Mouse (Mus musculus): ENCODE results near the gene Kcnc3. TPM values are rescaled to one million over a fixed set of nuclear protein-coding genes. Genes with fewer than 3 reads are reported as not detected.

Gene Kcnc3
- polyA plus RNA-seq, 1 experiment from 2014 or later = not detected

DNA sequence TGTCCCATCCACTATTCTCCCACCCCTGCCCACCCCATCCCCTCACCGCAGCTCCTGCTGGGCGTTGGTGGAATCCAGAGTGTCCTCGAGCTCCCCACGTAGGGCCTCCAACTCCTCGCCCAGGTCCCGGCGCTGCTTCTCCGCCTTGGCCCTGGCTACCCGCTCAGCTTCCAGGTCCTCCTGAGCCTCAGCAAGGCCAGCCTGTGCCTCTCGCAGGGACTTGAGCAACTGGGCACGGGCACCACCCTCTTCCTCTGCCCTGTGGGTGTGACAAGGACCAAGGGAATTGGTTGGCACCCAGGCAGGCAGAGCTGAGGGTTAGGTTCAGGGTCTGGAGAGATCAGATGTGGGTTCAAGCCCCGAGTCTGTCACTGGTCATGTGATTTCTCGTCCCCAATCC lies 36.5 kb downstream of the Kcnc3 start:
- Histone ChIP-seq H3K4me2 (ENCODE audit: low read length) (no peak overlapping the region), H3K4me1 (ENCODE audit: control insufficient read depth in 2 of 2, insufficient read depth in 2 of 2, low read length in 2 of 2) (no peaks in the 10 kb centered on the region), H3K9me3 (ENCODE audit: control insufficient read depth, low read length) (no peaks in the 10 kb centered on the region), H3K27ac (replicated peaks in 1 of 2; ENCODE audit: control insufficient read depth in 1 of 2, insufficient read depth in 1 of 2, low read depth in 2 of 2, low read length in 2 of 2) (no peak overlapping the region), H3K4me3 (ENCODE audit: control insufficient read depth in 1 of 2, insufficient read depth in 1 of 2, low read depth in 1 of 2, low read length in 2 of 2) (no peak overlapping the region), H3K36me3 (ENCODE audit: control insufficient read depth, insufficient read depth, low read length) (no peaks in the 10 kb centered on the region), H3K27me3 (ENCODE audit: control insufficient read depth, insufficient read depth, low read length) (peaks cover 6% of the 10 kb centered on the region; the same call in 1 of the 2 replicates), H3K9ac (ENCODE audit: low read length) (no peak overlapping the region)
- no peak for ATAC-seq (ENCODE audit: insufficient number of reproducible peaks, insufficient read depth, low FRiP score, low read depth)
- WGBS = 77% methylated on average over 13 of the region's 13 CpGs

DNA sequence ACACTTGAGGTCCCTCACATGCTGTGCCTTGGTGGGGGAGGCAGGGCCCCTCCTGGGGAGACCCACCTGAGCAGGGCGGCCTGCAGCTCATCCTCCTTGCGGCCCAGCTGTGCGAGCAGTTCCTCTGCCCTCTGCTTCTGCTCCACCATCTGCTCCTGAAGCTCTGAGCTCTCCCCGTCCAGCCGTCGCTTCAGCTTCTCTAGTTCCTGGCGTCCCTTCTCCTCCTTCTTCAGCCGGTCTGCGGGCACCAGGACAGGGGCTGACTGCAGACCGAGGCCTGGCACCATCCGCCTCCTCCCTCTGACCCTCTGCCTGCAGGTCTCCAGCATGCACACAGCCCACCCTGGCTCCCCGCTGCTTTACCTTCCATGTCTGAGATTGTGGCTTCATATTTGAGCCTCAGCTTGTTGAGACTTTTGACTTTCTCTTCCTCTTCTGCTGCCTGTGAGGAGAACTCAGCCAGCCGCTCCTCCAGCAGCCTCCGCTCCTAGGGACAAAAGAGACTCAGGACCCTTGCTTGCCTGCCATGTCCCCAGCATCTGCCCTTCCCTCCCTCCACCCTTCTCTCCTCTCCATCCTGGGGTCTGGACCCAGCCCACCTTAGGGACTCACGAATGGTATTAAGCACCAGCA lies 38.1 kb downstream of the Kcnc3 start:
- no peak for ATAC-seq (ENCODE audit: insufficient number of reproducible peaks, insufficient read depth, low FRiP score, low read depth)
- no peaks in the 10 kb centered on the region for H3K9me3 ChIP-seq (ENCODE audit: control insufficient read depth, low read length)
- H3K27me3 ChIP-seq (ENCODE audit: control insufficient read depth, insufficient read depth, low read length) = peaks cover 14% of the 10 kb centered on the region

DNA sequence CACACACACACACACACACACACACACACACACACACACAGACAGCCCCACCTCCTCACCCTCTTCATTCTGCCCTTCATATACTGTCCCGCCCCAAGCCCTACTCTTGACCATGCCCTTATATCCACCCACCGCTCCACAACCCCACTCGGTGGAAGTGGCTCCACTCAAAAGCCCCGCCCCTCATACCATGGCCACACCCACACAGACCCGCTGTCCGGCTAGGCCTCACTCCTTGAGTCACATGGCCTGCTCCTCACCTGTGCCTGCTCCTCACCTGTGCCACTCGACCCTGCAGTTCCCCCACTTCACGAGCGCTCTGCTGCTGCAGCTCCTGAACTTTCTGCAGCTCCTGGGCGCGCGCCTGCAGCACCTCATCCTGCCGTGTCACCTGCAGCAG lies 40.0 kb downstream of the Kcnc3 start:
- Histone ChIP-seq H3K4me2 (ENCODE audit: low read length) (no peak overlapping the region), H3K4me3 (ENCODE audit: control insufficient read depth in 1 of 2, insufficient read depth in 1 of 2, low read depth in 1 of 2, low read length in 2 of 2) (no peak overlapping the region), H3K9me3 (ENCODE audit: control insufficient read depth, low read length) (no peaks in the 10 kb centered on the region), H3K27me3 (ENCODE audit: control insufficient read depth, insufficient read depth, low read length) (peaks cover 18% of the 10 kb centered on the region), H3K36me3 (ENCODE audit: control insufficient read depth, insufficient read depth, low read length) (no peaks in the 10 kb centered on the region), H3K27ac (replicated peaks in 1 of 2; ENCODE audit: control insufficient read depth in 1 of 2, insufficient read depth in 1 of 2, low read depth in 2 of 2, low read length in 2 of 2) (no peak overlapping the region), H3K9ac (ENCODE audit: low read length) (no peak overlapping the region), H3K4me1 (ENCODE audit: control insufficient read depth in 2 of 2, insufficient read depth in 2 of 2, low read length in 2 of 2) (no peaks in the 10 kb centered on the region)
- WGBS = 68% methylated on average over 13 of the region's 13 CpGs
- ATAC-seq (ENCODE audit: insufficient number of reproducible peaks, insufficient read depth, low FRiP score, low read depth) = no peak

More for the DNA sequence above, 38.1 kb downstream of the Kcnc3 start:
- Histone ChIP-seq H3K36me3 (ENCODE audit: control insufficient read depth, insufficient read depth, low read length) (no peaks in the 10 kb centered on the region), H3K27ac (replicated peaks in 1 of 2; ENCODE audit: control insufficient read depth in 1 of 2, insufficient read depth in 1 of 2, low read depth in 2 of 2, low read length in 2 of 2) (no peak overlapping the region), H3K4me2 (ENCODE audit: low read length) (no peak overlapping the region), H3K9ac (ENCODE audit: low read length) (no peak overlapping the region), H3K4me3 (ENCODE audit: control insufficient read depth in 1 of 2, insufficient read depth in 1 of 2, low read depth in 1 of 2, low read length in 2 of 2) (no peak overlapping the region), H3K4me1 (ENCODE audit: control insufficient read depth in 2 of 2, insufficient read depth in 2 of 2, low read length in 2 of 2) (no peaks in the 10 kb centered on the region)
- WGBS = 73% methylated on average over 15 of the region's 15 CpGs

DNA sequence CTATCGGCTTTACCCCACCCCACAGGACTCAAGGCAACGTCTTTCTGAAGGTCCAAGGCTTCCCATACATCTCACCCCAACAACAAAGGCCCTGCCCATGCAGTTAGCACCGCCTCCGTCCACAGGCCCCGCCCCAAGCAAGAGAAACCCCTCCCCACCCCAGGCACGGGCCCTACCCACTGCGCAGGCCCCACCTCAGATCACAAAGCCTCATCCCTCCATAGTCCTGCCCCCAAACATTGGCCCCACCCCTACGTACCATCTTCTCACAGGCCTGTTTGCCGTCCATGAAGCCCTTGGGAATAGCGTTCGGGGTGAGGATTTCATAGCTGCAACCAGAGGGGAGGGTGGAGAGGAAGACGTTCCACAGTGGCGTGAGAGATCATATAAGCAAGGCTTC lies 42.2 kb downstream of the Kcnc3 start:
- no peaks in the 10 kb centered on the region for H3K36me3 ChIP-seq (ENCODE audit: control insufficient read depth, insufficient read depth, low read length)
- WGBS = 25% methylated on average over 13 of the region's 13 CpGs
- no peak overlapping the region for H3K4me2 ChIP-seq (ENCODE audit: low read length)
- H3K4me1 ChIP-seq (ENCODE audit: control insufficient read depth in 2 of 2, insufficient read depth in 2 of 2, low read length in 2 of 2) = no peaks in the 10 kb centered on the region
- no peak overlapping the region for H3K4me3 ChIP-seq (ENCODE audit: control insufficient read depth in 1 of 2, insufficient read depth in 1 of 2, low read depth in 1 of 2, low read length in 2 of 2)
- H3K9me3 ChIP-seq (ENCODE audit: control insufficient read depth, low read length) = no peaks in the 10 kb centered on the region
- no peak for ATAC-seq (ENCODE audit: insufficient number of reproducible peaks, insufficient read depth, low FRiP score, low read depth)
- H3K27ac ChIP-seq (replicated peaks in 1 of 2; ENCODE audit: control insufficient read depth in 1 of 2, insufficient read depth in 1 of 2, low read depth in 2 of 2, low read length in 2 of 2) = no peak overlapping the region
- no peak overlapping the region for H3K9ac ChIP-seq (ENCODE audit: low read length)
- H3K27me3 ChIP-seq (ENCODE audit: control insufficient read depth, insufficient read depth, low read length) = peaks cover 33% of the 10 kb centered on the region

DNA sequence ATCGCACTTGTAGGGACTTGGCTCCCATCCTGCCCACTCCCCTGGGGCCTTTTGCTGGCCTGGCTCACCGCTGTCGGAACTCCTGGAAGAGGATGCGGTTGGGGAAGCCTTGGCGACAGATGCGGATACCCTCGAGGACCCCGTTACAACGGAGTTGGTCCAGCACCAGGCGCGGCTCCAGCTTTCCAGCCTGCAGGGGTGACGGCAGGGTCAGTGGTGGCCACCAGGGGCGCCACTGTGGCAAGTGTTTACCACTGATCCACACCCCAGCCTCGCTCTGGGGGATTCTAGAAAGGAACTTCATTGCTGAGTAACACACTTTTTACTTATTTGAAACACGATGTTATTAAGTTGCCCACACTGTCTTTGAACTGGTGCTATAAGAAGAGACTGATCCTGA lies 42.9 kb downstream of the Kcnc3 start:
- Histone ChIP-seq H3K9ac (ENCODE audit: low read length) (no peak overlapping the region), H3K36me3 (ENCODE audit: control insufficient read depth, insufficient read depth, low read length) (no peaks in the 10 kb centered on the region), H3K4me1 (ENCODE audit: control insufficient read depth in 2 of 2, insufficient read depth in 2 of 2, low read length in 2 of 2) (no peaks in the 10 kb centered on the region), H3K4me3 (ENCODE audit: control insufficient read depth in 1 of 2, insufficient read depth in 1 of 2, low read depth in 1 of 2, low read length in 2 of 2) (no peak overlapping the region), H3K9me3 (ENCODE audit: control insufficient read depth, low read length) (no peaks in the 10 kb centered on the region), H3K4me2 (ENCODE audit: low read length) (no peak overlapping the region), H3K27me3 (ENCODE audit: control insufficient read depth, insufficient read depth, low read length) (peaks cover 40% of the 10 kb centered on the region), H3K27ac (replicated peaks in 1 of 2; ENCODE audit: control insufficient read depth in 1 of 2, insufficient read depth in 1 of 2, low read depth in 2 of 2, low read length in 2 of 2) (no peak overlapping the region)
- 12% methylated on average over 15 of the region's 15 CpGs for WGBS
- ATAC-seq (ENCODE audit: insufficient number of reproducible peaks, insufficient read depth, low FRiP score, low read depth) = no peak

DNA sequence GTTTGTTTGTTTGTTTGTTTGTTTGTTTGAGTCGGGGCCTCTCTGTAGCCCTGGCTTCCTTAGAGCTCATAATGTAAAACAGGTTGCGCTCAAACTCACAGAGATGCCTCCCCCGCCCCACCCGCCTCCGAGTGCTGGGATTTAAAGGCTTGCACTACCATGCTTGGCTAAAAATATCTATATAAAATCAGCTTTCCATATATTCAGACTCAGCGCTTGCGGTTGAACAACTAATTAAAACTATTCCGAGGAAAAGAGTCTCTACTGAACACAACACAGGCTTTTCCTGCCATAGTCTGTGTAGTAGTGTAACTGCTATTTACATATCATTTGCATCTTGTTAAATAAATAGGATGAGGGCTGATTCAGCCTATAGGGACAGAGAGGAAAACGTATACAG lies 46.2 kb downstream of the Kcnc3 start:
- Histone ChIP-seq H3K9me3 (ENCODE audit: control insufficient read depth, low read length) (no peaks in the 10 kb centered on the region), H3K36me3 (ENCODE audit: control insufficient read depth, insufficient read depth, low read length) (no peaks in the 10 kb centered on the region), H3K4me3 (ENCODE audit: control insufficient read depth in 1 of 2, insufficient read depth in 1 of 2, low read depth in 1 of 2, low read length in 2 of 2) (no peak overlapping the region), H3K27ac (replicated peaks in 1 of 2; ENCODE audit: control insufficient read depth in 1 of 2, insufficient read depth in 1 of 2, low read depth in 2 of 2, low read length in 2 of 2) (no peak overlapping the region), H3K4me1 (ENCODE audit: control insufficient read depth in 2 of 2, insufficient read depth in 2 of 2, low read length in 2 of 2) (no peaks in the 10 kb centered on the region), H3K4me2 (ENCODE audit: low read length) (no peak overlapping the region), H3K27me3 (ENCODE audit: control insufficient read depth, insufficient read depth, low read length) (peaks cover 73% of the 10 kb centered on the region), H3K9ac (ENCODE audit: low read length) (no peak overlapping the region)
- ATAC-seq (ENCODE audit: insufficient number of reproducible peaks, insufficient read depth, low FRiP score, low read depth) = no peak
- 79% methylated on average over 9 of the region's 9 CpGs for WGBS

DNA sequence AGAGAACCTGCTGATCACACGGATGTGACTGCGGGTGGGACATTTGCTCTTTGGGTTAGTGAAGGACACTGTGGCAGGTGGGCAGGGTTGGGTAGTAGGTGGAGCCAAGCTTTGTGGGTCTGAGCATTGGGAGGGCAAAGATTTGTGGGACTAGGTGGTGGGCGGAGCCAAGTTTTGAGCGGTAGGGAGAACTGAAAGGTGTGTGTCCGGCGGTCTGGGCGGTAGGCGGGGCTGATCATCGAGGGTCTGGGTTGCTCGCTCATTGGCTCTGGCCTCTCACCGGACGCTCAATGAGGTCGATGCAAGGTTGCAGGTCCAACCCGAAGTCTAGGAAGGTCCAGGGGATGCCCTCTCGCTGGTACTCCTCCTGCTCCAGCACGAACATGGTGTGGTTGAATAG lies 48.2 kb downstream of the Kcnc3 start:
- no peak for ATAC-seq (ENCODE audit: insufficient number of reproducible peaks, insufficient read depth, low FRiP score, low read depth)
- Histone ChIP-seq H3K36me3 (ENCODE audit: control insufficient read depth, insufficient read depth, low read length) (no peaks in the 10 kb centered on the region), H3K27me3 (ENCODE audit: control insufficient read depth, insufficient read depth, low read length) (peaks cover 77% of the 10 kb centered on the region), H3K9me3 (ENCODE audit: control insufficient read depth, low read length) (no peaks in the 10 kb centered on the region), H3K4me3 (ENCODE audit: control insufficient read depth in 1 of 2, insufficient read depth in 1 of 2, low read depth in 1 of 2, low read length in 2 of 2) (no peak overlapping the region), H3K9ac (ENCODE audit: low read length) (no peak overlapping the region), H3K4me2 (ENCODE audit: low read length) (no peak overlapping the region), H3K27ac (replicated peaks in 1 of 2; ENCODE audit: control insufficient read depth in 1 of 2, insufficient read depth in 1 of 2, low read depth in 2 of 2, low read length in 2 of 2) (no peak overlapping the region), H3K4me1 (ENCODE audit: control insufficient read depth in 2 of 2, insufficient read depth in 2 of 2, low read length in 2 of 2) (no peaks in the 10 kb centered on the region)
- 2% methylated on average over 16 of the region's 16 CpGs for WGBS
